Mouse (Mus musculus): ENCODE measurements around the gene Ccdc121. TPM values are rescaled to one million over a fixed set of nuclear protein-coding genes. Genes with fewer than 3 reads are reported as not detected.

The Ccdc121 gene
- polyA plus RNA-seq, 1 experiment: not detected

Other genes with a start within 250 kb of the Ccdc121 start
- gene Cnih3, start 158.8 kb downstream of the Ccdc121 start, polyA plus RNA-seq (2012; rRNA removed): not detected in 2 replicates
- 0.07 TPM in 1 of 2 replicates, not detected in the other for gene Dnah14, start 65.1 kb upstream of the Ccdc121 start, polyA plus RNA-seq (2012; rRNA removed)

Data from large intestine, adult 2 months (tissue).